Mouse (Mus musculus) testis, adult 2 months (tissue): ENCODE measurements around the gene 4930556J24Rik.

Experiments
- CTCF ChIP-seq: fragments of 200-500 bp; IDR thresholded peaks from 2 replicates; pipeline ENCODE4 v1.5.1; 2012; ENCODE audit warnings: low read depth, mild to moderate bottlenecking, inconsistent platforms, low read length, moderate library complexity; ENCODE audit not compliant: control insufficient read depth, insufficient read depth, insufficient replicate concordance
- POLR2A ChIP-seq: fragments of 200-500 bp; IDR thresholded peaks from 2 replicates; pipeline ENCODE4 v1.6.1; 2012; ENCODE audit warnings: low read depth, mild to moderate bottlenecking, inconsistent platforms, low read length, moderate library complexity; ENCODE audit not compliant: control insufficient read depth

- no peak for TF ChIP-seq CTCF
- no peak for TF ChIP-seq POLR2A
Observed at GRCm38 (mm10) chr11:3913316-3914108, 63.1 kb downstream of the 4930556J24Rik start.
